Mouse (Mus musculus) embryonic facial prominence, embryonic 11.5 days (tissue): Measurements from ENCODE around the gene Tubgcp3. TPM values are rescaled to one million over a fixed set of nuclear protein-coding genes. Genes with fewer than 3 reads are reported as not detected.
"Not testable (repeated sequence)": the region's sequence is repeated elsewhere in the genome, so short reads cannot be mapped to it uniquely, and the experiment has no call there.

Source experiments
- ATAC-seq: fragments of 200-750 bp; cut with Nextera tagmentation; replicated peaks from 2 replicates; pipeline ENCODE4 v1.8.0; 2017; ENCODE audit warnings: low read depth; ENCODE audit not compliant: insufficient number of reproducible peaks, low FRiP score, low TSS enrichment
- DNase-seq: peaks from one replicate; pipeline ENCODE4 v3.0.0-alpha.2; 2015; ENCODE audit warnings: low spot score
- H3K27ac ChIP-seq: fragments of 300-500 bp; sonication (generic); replicated peaks from 2 replicates; pipeline ENCODE4 v1.5.1; 2014; ENCODE audit warnings: mild to moderate bottlenecking, low read depth, low read length, control low read depth
- H3K27me3 ChIP-seq: fragments of 300-500 bp; sonication (generic); 2 replicates; pipeline ENCODE4 v1.6.1; 2014; ENCODE audit warnings: mild to moderate bottlenecking, low read length, moderate library complexity, mixed read lengths; ENCODE audit not compliant: control insufficient read depth, insufficient read depth
- H3K36me3 ChIP-seq: fragments of 300-500 bp; sonication (generic); replicated peaks from 2 replicates; pipeline ENCODE4 v1.6.1; 2014; ENCODE audit warnings: low read depth, mild to moderate bottlenecking, low read length, moderate library complexity, mixed read lengths; ENCODE audit not compliant: control insufficient read depth, insufficient read depth
- H3K4me1 ChIP-seq: fragments of 300-500 bp; sonication (generic); 2 replicates; pipeline ENCODE4 v1.6.1; 2014; ENCODE audit warnings: low read length, mixed read lengths; ENCODE audit not compliant: control insufficient read depth, insufficient read depth
- H3K4me2 ChIP-seq: fragments of 300-500 bp; sonication (generic); 2 replicates; pipeline ENCODE4 v1.6.1; 2014; ENCODE audit warnings: low read depth, mild to moderate bottlenecking, control low read depth, low read length, moderate library complexity
- H3K4me3 ChIP-seq: fragments of 300-500 bp; sonication (generic); 2 replicates; pipeline ENCODE4 v1.5.1; 2014; ENCODE audit warnings: low read depth, low read length, control low read depth
- H3K9ac ChIP-seq: fragments of 300-500 bp; sonication (generic); replicated peaks from 2 replicates; pipeline ENCODE4 v1.6.1; 2014; ENCODE audit warnings: mild to moderate bottlenecking, control low read depth, low read length
- H3K9me3 ChIP-seq: fragments of 300-500 bp; sonication (generic); replicated peaks from 2 replicates; pipeline ENCODE4 v1.6.1; 2016; ENCODE audit warnings: mild to moderate bottlenecking, low read length, inconsistent platforms, mixed read lengths; ENCODE audit not compliant: control insufficient read depth
- WGBS: fragments of 180-500 bp; shearing (Covaris S2); extraction: QIAGEN DNeasy Blood & Tissue Kit; methylation state at CpG from one replicate; pipeline ENCODE4 v1.1.7; 2014; 5-methylcytosine and 5-hydroxymethylcytosine counted together
- polyA plus RNA-seq: library from polyadenylated mRNA; unstranded; fragments of >200 nt; fragmentation: Nextera tagmentation; extraction: Ambion mirVana; gene quantifications from 2 replicates; pipeline ENCODE4 v1.2.1, GENCODE M21; 2014

Gene Tubgcp3
- polyA plus RNA-seq, 1 experiment from 2014 or later: 56.6 TPM

DNA sequence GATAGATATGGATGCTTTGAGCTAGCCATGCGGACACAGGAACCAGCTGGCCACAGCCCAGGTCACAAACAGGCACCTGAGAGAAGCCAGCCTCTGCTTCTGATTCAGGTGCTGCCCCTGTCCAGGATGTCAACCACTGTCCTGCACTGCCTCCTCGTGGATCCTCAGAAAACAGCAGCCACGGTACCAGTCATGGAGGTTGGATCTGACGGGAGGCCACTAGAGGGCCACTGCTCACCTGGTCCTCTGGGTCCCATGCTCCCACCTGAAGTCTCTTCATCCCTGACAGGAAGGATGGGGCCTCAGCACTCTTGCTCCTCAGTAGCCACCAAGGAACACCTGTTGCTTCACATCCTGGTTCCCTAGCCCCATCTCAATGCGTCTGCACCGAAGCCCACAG lies 64.8 kb downstream of the Tubgcp3 start:
- H3K27ac ChIP-seq: no peak overlapping the region
- no peaks in the 10 kb centered on the region for H3K27me3 ChIP-seq
- DNase-seq: peak; percentile 82
- 21% methylated on average over 6 of the region's 6 CpGs for WGBS
- no peaks in the 10 kb centered on the region for H3K9me3 ChIP-seq
- no peaks in the 10 kb centered on the region for H3K4me1 ChIP-seq
- H3K4me2 ChIP-seq: no peak overlapping the region
- H3K4me3 ChIP-seq: no peak overlapping the region
- ATAC-seq: no peak; the same call in 1 of the 2 replicates
- H3K36me3 ChIP-seq: no peaks in the 10 kb centered on the region
- H3K9ac ChIP-seq: no peak overlapping the region

DNA sequence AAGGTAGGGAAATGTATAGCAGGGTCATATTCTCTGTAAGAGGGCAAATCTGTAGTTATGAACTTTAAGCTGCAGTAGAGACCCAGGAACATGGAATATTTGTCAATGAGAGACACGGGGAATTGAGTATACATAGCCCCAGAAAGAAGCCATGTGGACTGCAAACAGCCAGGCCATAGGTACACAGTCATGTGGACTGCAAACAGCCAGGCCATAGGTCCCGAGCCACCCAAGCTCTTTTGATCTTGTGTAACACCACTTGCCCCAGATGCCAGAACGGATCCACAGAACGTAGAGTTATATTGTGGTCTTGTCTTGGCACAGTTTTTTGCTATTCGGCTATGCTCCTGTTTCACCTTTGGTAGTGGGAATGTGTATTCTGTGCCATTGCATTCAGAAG lies 88.3 kb downstream of the Tubgcp3 start:
- H3K27ac ChIP-seq: no peak overlapping the region
- H3K9me3 ChIP-seq: no peaks in the 10 kb centered on the region
- H3K4me3 ChIP-seq: no peak overlapping the region
- ATAC-seq (no peak), DNase-seq (no peak)
- WGBS: 89% methylated on average over 5 of the region's 5 CpGs
- no peaks in the 10 kb centered on the region for H3K4me1 ChIP-seq
- H3K27me3 ChIP-seq: no peaks in the 10 kb centered on the region
- H3K36me3 ChIP-seq: no peaks in the 10 kb centered on the region
- H3K4me2 ChIP-seq: no peak overlapping the region
- no peak overlapping the region for H3K9ac ChIP-seq

GRCm38 (mm10) chr8:12579339-12579999 lies 92.6 kb downstream of the Tubgcp3 start:
- not testable (repeated sequence) for H3K9me3 ChIP-seq, H3K36me3 ChIP-seq, H3K4me2 ChIP-seq, H3K27me3 ChIP-seq, H3K4me3 ChIP-seq, DNase-seq, ATAC-seq, H3K4me1 ChIP-seq, H3K9ac ChIP-seq, H3K27ac ChIP-seq
- WGBS: 80% methylated on average over 19 of the region's 19 CpGs

DNA sequence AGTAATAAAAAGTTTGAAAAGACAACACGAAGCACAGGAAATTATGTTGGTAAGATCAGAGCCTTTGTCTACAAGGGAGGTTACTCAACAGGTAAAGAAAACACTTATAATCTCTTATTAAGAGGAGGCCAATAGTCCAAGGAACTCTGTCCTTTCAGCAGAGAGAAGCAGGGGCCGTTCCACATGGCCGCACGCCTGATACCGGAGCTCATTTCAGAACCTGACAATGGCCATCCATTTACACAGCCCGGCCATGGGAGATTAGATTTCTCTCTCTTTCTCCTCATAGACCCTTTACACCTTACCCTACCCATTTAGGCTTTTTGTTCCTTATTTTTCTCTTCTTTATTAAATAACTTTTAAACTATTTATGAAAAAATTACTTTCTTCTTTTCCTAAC lies 95.3 kb downstream of the Tubgcp3 start:
- no peak for DNase-seq
- Histone ChIP-seq H3K4me2 (no peak overlapping the region), H3K9ac (no peak overlapping the region), H3K27ac (no peak overlapping the region), H3K36me3 (no peaks in the 10 kb centered on the region), H3K9me3 (no peaks in the 10 kb centered on the region), H3K4me1 (no peaks in the 10 kb centered on the region), H3K4me3 (no peak overlapping the region), H3K27me3 (no peaks in the 10 kb centered on the region; the same call in 1 of the 2 replicates)
- WGBS: 70% methylated on average over 6 of the region's 6 CpGs
- no peak for ATAC-seq

DNA sequence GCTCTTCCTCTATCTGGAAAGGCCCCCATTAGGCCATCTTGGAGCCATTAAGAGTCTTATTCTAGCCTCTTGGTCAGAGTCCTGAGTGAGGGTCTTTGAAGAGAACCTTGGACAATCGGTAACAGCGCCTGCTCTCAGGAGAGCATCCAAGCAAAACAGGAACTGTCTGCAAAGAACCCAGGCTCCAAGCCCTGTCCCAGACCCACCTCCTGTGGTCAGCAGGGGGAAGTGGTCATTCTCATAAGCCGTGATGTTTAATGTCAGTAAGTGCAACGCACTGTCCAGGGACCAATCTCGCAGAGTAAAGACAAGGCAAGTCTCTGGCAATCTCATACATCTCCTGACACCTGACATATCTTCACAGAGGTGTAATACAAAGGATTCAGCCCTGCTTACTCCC lies 96.0 kb downstream of the Tubgcp3 start:
- H3K36me3 ChIP-seq: no peaks in the 10 kb centered on the region
- ATAC-seq (no peak), DNase-seq (no peak)
- no peaks in the 10 kb centered on the region for H3K4me1 ChIP-seq
- 60% methylated on average over 5 of the region's 5 CpGs for WGBS
- H3K9me3 ChIP-seq: no peaks in the 10 kb centered on the region
- H3K4me3 ChIP-seq: no peak overlapping the region
- H3K27ac ChIP-seq: no peak overlapping the region
- H3K4me2 ChIP-seq: no peak overlapping the region
- no peak overlapping the region for H3K9ac ChIP-seq
- H3K27me3 ChIP-seq: no peaks in the 10 kb centered on the region; the same call in 1 of the 2 replicates

GRCm38 (mm10) chr8:12572814-12573534 lies 99.1 kb downstream of the Tubgcp3 start, which contains the start of gene Spaca7:
Spaca7 (plus strand) TSS chr8:12573029.
- H3K9me3 ChIP-seq: no peaks in the 10 kb centered on the region
- H3K4me1 ChIP-seq: no peaks in the 10 kb centered on the region
- WGBS: 68% methylated on average over 14 of the region's 14 CpGs
- DNase-seq (no peak), ATAC-seq (no peak)
- no peak within 1 kb of the TSS for H3K27ac ChIP-seq
- H3K36me3 ChIP-seq: no peaks in the 10 kb centered on the region
- H3K27me3 ChIP-seq: no peaks in the 10 kb centered on the region; the same call in 1 of the 2 replicates
- no peak within 1 kb of the TSS for H3K4me2 ChIP-seq
- H3K4me3 ChIP-seq: no peak within 1 kb of the TSS
- no peak within 1 kb of the TSS for H3K9ac ChIP-seq

DNA sequence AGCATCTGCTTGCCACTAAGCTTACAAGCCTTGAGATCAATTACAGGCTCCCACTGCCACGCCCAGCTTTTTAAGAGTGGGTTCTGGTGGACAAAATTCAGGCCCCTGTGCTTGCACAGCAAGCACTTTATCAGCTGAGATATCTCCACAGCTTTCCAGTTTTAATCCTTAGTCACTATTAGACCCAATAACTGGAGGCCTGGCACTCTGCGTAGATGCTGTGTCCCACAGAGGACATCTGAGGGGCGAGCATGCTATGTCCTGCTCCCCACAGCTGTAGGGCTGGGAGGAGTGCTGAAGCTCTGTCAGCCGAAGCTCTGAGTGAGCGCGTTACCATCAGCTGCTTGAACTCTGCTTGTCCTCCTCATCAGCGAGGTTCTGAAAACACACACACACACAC lies 105.5 kb downstream of the Tubgcp3 start:
- 53% methylated on average over 7 of the region's 7 CpGs for WGBS
- ATAC-seq (no peak), DNase-seq (no peak)
- no peaks in the 10 kb centered on the region for H3K36me3 ChIP-seq
- H3K4me3 ChIP-seq: no peak overlapping the region
- H3K9ac ChIP-seq: no peak overlapping the region
- H3K4me1 ChIP-seq: no peaks in the 10 kb centered on the region
- H3K27ac ChIP-seq: no peak overlapping the region
- H3K27me3 ChIP-seq: no peaks in the 10 kb centered on the region; the same call in 1 of the 2 replicates
- H3K9me3 ChIP-seq: no peaks in the 10 kb centered on the region
- H3K4me2 ChIP-seq: no peak overlapping the region

DNA sequence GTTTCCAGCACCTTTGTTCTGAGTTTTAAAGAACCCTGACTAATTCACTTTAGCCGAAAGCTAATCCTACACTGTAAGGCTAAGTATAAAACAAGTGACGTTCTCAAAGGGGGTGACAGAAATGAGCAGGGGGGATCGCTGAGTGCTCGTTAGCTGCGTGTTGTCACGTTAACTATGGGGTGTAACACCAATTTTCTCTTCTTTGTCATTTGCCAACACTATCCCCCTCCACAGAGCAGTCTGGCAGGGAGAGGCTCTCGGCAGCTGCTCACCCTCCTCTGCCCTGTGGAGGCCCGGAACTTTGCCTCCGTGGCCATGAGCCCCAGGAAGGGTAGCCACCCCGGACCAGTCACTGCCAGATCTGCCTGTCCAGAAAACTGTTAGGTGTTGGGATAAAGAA lies 106.6 kb downstream of the Tubgcp3 start:
- WGBS: 63% methylated on average over 10 of the region's 10 CpGs

More for the DNA sequence above, 106.6 kb downstream of the Tubgcp3 start:
- ATAC-seq (no peak), DNase-seq (no peak)
- no peaks in the 10 kb centered on the region; the same call in 1 of the 2 replicates for H3K27me3 ChIP-seq
- no peak overlapping the region for H3K27ac ChIP-seq
- H3K9me3 ChIP-seq: no peaks in the 10 kb centered on the region
- H3K36me3 ChIP-seq: no peaks in the 10 kb centered on the region
- H3K4me3 ChIP-seq: no peak overlapping the region
- H3K4me1 ChIP-seq: no peaks in the 10 kb centered on the region
- H3K9ac ChIP-seq: no peak overlapping the region
- H3K4me2 ChIP-seq: no peak overlapping the region
